Mouse (Mus musculus) thymus, postnatal 0 days (tissue): ENCODE results near the gene Zscan25. TPM values are rescaled to one million over a fixed set of nuclear protein-coding genes. Genes with fewer than 3 reads are reported as not detected.

Experiments
- polyA plus RNA-seq: library from polyadenylated mRNA; unstranded; fragments of >200 nt; fragmentation: Nextera tagmentation; extraction: Ambion mirVana; gene quantifications from 2 replicates; pipeline ENCODE4 v1.2.1, GENCODE M21; 2015

Zscan25 gene
- polyA plus RNA-seq, 1 experiment from 2014 or later, result 0.56 TPM

Other genes with a start within 250 kb of the Zscan25 start
- gene Gm4871, start 247.7 kb upstream of the Zscan25 start, polyA plus RNA-seq, result not detected in 2 replicates
- gene 1700018F24Rik, start 237.5 kb upstream of the Zscan25 start, polyA plus RNA-seq, result 0.22 TPM in 1 of 2 replicates, not detected in the other
- gene Arpc1a, start 196.7 kb upstream of the Zscan25 start, polyA plus RNA-seq, result 148 and 153 TPM in 2 replicates
- gene Kpna7, start 196.5 kb upstream of the Zscan25 start, polyA plus RNA-seq, result 0.05 and 0.20 TPM in 2 replicates
- gene Arpc1b, start 166.3 kb upstream of the Zscan25 start, polyA plus RNA-seq, result 563 and 603 TPM in 2 replicates
- gene Pdap1, start 140.3 kb upstream of the Zscan25 start, polyA plus RNA-seq, result 66.2 and 73.5 TPM in 2 replicates
- gene Bud31, start 140.1 kb upstream of the Zscan25 start, polyA plus RNA-seq, result 275 and 289 TPM in 2 replicates
- 12.4 and 12.8 TPM in 2 replicates for gene Ptcd1, start 113.4 kb upstream of the Zscan25 start, polyA plus RNA-seq
- gene Cpsf4, start 113.3 kb upstream of the Zscan25 start, polyA plus RNA-seq, result 56.4 and 58.2 TPM in 2 replicates
- 651 and 696 TPM in 2 replicates for gene Atp5j2, start 88.4 kb upstream of the Zscan25 start, polyA plus RNA-seq
- 17.2 and 18.7 TPM in 2 replicates for gene Zkscan14, start 78.6 kb upstream of the Zscan25 start, polyA plus RNA-seq
- 7.8 and 8.0 TPM in 2 replicates for gene Zkscan5, start 75.9 kb upstream of the Zscan25 start, polyA plus RNA-seq
- gene Zfp655, start 48.8 kb upstream of the Zscan25 start, polyA plus RNA-seq, result 34.2 and 36.4 TPM in 2 replicates
- not detected in 2 replicates for gene Cyp3a57, start 64.8 kb downstream of the Zscan25 start, polyA plus RNA-seq
- gene Cyp3a16, start 189.2 kb downstream of the Zscan25 start, polyA plus RNA-seq, result not detected in 2 replicates